Comparison of ENCODE assay signal across 11 mouse cellular contexts in genomic region chr12:102302322-102302721, GRCm38 (mm10). TPM values are rescaled to one million over a fixed set of nuclear protein-coding genes. Genes with fewer than 3 reads are reported as not detected.
A peak's percentile ranks its signal among the peaks of the same experiment; 100 is the strongest.
DNase-seq lines count a peak whose midpoint lies in the region; ATAC-seq and TF ChIP-seq lines count a peak whose summit lies in the region.
"Had no signal": no experiment of that assay in that cellular context is flagged by ENCODE, and none has a peak within 500 bp of the region (broad histone marks: within the 10 kb centered on the region; RNA-seq: fewer than 3 reads in every experiment).

No protein-coding gene starts in this region.

- intact Hi-C loops in left cerebral cortex, postnatal 25 days (cut with DNase I), result no loop called here

- H3K36me3 ChIP-seq in liver, embryonic 12.5 days, result no peaks in the 10 kb centered on the region
- 0 out of 2 replicates have a peak, but pooled peaks cover 2% of the 10 kb centered on the region for H3K36me3 ChIP-seq in liver, postnatal 0 days (replicated peaks; ENCODE audit: insufficient read depth, low read length)
- no peaks in the 10 kb centered on the region for H3K36me3 ChIP-seq in stomach, embryonic 15.5 days
- H3K36me3 ChIP-seq: embryonic facial prominence, embryonic 12.5 days; liver, embryonic 15.5 days had no signal

- no peaks in the 10 kb centered on the region for H3K27me3 ChIP-seq in liver, embryonic 12.5 days (replicated peaks)
- no peaks in the 10 kb centered on the region for H3K27me3 ChIP-seq in liver, postnatal 0 days (ENCODE audit: insufficient read depth, low read length)
- no peaks in the 10 kb centered on the region for H3K27me3 ChIP-seq in stomach, embryonic 15.5 days (replicated peaks)
- H3K27me3 ChIP-seq: embryonic facial prominence, embryonic 12.5 days; liver, embryonic 15.5 days had no signal

- H3K4me3 ChIP-seq in liver, embryonic 12.5 days, result no peak overlapping the region
- no peak overlapping the region for H3K4me3 ChIP-seq in liver, postnatal 0 days (ENCODE audit: low read depth, low read length)
- no peak overlapping the region for H3K4me3 ChIP-seq in stomach, embryonic 15.5 days (replicated peaks)
- H3K4me3 ChIP-seq: embryonic facial prominence, embryonic 12.5 days; liver, embryonic 15.5 days had no signal

- 48% methylated on average over 9 of the region's 9 CpGs for WGBS in liver, embryonic 12.5 days (ENCODE audit: insufficient replicate concordance)
- WGBS in liver, postnatal 0 days (ENCODE audit: insufficient replicate concordance), result 44% methylated on average over 9 of the region's 9 CpGs
- 73% methylated on average over 9 of the region's 9 CpGs for WGBS in stomach, embryonic 15.5 days

- no peak overlapping the region for H3K4me2 ChIP-seq in liver, embryonic 12.5 days
- H3K4me2 ChIP-seq in liver, postnatal 0 days (ENCODE audit: low read depth, low read length), result peak overlapping the region; percentile 11; the same call in 1 of the 2 replicates
- H3K4me2 ChIP-seq in stomach, embryonic 15.5 days, result no peak overlapping the region
- H3K4me2 ChIP-seq: embryonic facial prominence, embryonic 12.5 days; liver, embryonic 15.5 days had no signal

- H3K9ac ChIP-seq in liver, embryonic 12.5 days, result no peak overlapping the region
- 0 out of 2 replicates have a peak overlapping the region, but pooled peaks have one; percentile 38 for H3K9ac ChIP-seq in liver, postnatal 0 days (replicated peaks)
- H3K9ac ChIP-seq in stomach, embryonic 15.5 days, result no peak overlapping the region
- H3K9ac ChIP-seq: embryonic facial prominence, embryonic 12.5 days; liver, embryonic 15.5 days had no signal

- no peak for TF ChIP-seq EP300 in liver, postnatal 0 days (IDR thresholded peaks at IDR 0.05; ENCODE audit: low read depth)

- no peak for TF ChIP-seq CTCF in liver, postnatal 0 days (IDR thresholded peaks at IDR 0.05; ENCODE audit: low read depth)

- peak; percentile 53 for DNase-seq in adrenal gland, postnatal 14 days
- no peak for DNase-seq in adrenal gland, adult 8-10 months
- no peak for DNase-seq in liver
- peak; percentile 55 for DNase-seq in liver, postnatal 0 days
- DNase-seq in cerebellum, adult 18-20 months, result no peak
- no peak for DNase-seq in left cerebral cortex, postnatal 25 days (ENCODE audit: low spot score in 2 of 2)
- DNase-seq: retina, postnatal 1 day had no signal

- ATAC-seq in liver, embryonic 12.5 days, result no peak
- ATAC-seq in liver, postnatal 0 days, result peak; percentile 15; the same call in 1 of the 2 replicates
- ATAC-seq in stomach, embryonic 15.5 days (ENCODE audit: insufficient read depth, low FRiP score, low read depth), result no peak

- peaks cover 70% of the 10 kb centered on the region for H3K4me1 ChIP-seq in liver, embryonic 12.5 days
- peaks cover 68% of the 10 kb centered on the region for H3K4me1 ChIP-seq in liver, postnatal 0 days (ENCODE audit: insufficient read depth)
- peaks cover 38% of the 10 kb centered on the region for H3K4me1 ChIP-seq in stomach, embryonic 15.5 days

- peak overlapping the region; percentile 20; the same call in 1 of the 2 replicates for H3K27ac ChIP-seq in liver, embryonic 12.5 days
- H3K27ac ChIP-seq in liver, postnatal 0 days (ENCODE audit: low read depth), result peak overlapping the region; percentile 72
- peak overlapping the region; percentile 2; the same call in 1 of the 2 replicates for H3K27ac ChIP-seq in stomach, embryonic 15.5 days
- H3K27ac ChIP-seq: embryonic facial prominence, embryonic 12.5 days; liver, embryonic 15.5 days had no signal

- H3K9me3 ChIP-seq in liver, embryonic 12.5 days (replicated peaks), result no peaks in the 10 kb centered on the region
- H3K9me3 ChIP-seq in liver, postnatal 0 days (ENCODE audit: low read length), result no peaks in the 10 kb centered on the region
- no peaks in the 10 kb centered on the region for H3K9me3 ChIP-seq in stomach, embryonic 15.5 days
- H3K9me3 ChIP-seq: embryonic facial prominence, embryonic 12.5 days; liver, embryonic 15.5 days had no signal

RNA-seq across cellular contexts. Expression of gene Rin3, which starts 19.5 kb away (rescaled TPM):
- total RNA-seq in adrenal gland, postnatal 14 days (2021), result 19.3 and 28.1 TPM in 2 replicates
- 10 to 100 TPM; 11.3 to 18.2 (median 14.0) TPM for total RNA-seq in adrenal gland, adult 8-10 months (2022)
- polyA plus RNA-seq in liver, embryonic 12.5 days (2016; fragmentation: Nextera tagmentation; extraction: Ambion mirVana), result 5.8 and 10.3 TPM in 2 replicates
- 8.3 and 10.0 TPM in 2 replicates for polyA plus RNA-seq in liver, postnatal 0 days (2015; fragmentation: Nextera tagmentation; extraction: Ambion mirVana)
- polyA plus RNA-seq in stomach, embryonic 15.5 days (2015; fragmentation: Nextera tagmentation; extraction: Ambion mirVana), result 10.5 TPM in 2 replicates
- 1 to 10 TPM; 2.7 to 3.1 TPM for total RNA-seq in left cerebral cortex, postnatal 25 days (2021)

Comparison
In these comparisons a context has a peak if more than half of its experiments do, and no peak if none do; other contexts are left out.
1. DNase-seq: peak in adrenal gland, postnatal 14 days (single experiment) and liver, postnatal 0 days (single experiment); none in adrenal gland, adult 8-10 months (single experiment), liver (single experiment), cerebellum, adult 18-20 months (0 of 2) and left cerebral cortex, postnatal 25 days (0 of 2).
2. H3K27ac ChIP-seq: peak in every context shown above with its lines; median percentile 72 in liver, postnatal 0 days; 20 in liver, embryonic 12.5 days; 2 in stomach, embryonic 15.5 days.